Mouse (Mus musculus) cortical plate, adult 2 months (tissue): ENCODE results near the gene Gm3417. TPM values are rescaled to one million over a fixed set of nuclear protein-coding genes. Genes with fewer than 3 reads are reported as not detected.
"Not testable (repeated sequence)": the region's sequence is repeated elsewhere in the genome, so short reads cannot be mapped to it uniquely, and the experiment has no call there.

Experiments used
- H3K27ac ChIP-seq: fragments of 200-500 bp; 2 replicates; pipeline ENCODE4 v1.5.1; 2012; ENCODE audit warnings: low read length, control low read depth, inconsistent platforms; ENCODE audit not compliant: insufficient read depth
- H3K4me1 ChIP-seq: fragments of 200-500 bp; 2 replicates; pipeline ENCODE4 v1.6.1; 2011; ENCODE audit warnings: low read length; ENCODE audit not compliant: control insufficient read depth, insufficient read depth
- H3K4me3 ChIP-seq: fragments of 200-500 bp; 2 replicates; pipeline ENCODE4 v1.5.1; 2011; ENCODE audit warnings: mild to moderate bottlenecking, low read length, control low read depth; ENCODE audit not compliant: insufficient read depth
- CTCF ChIP-seq: fragments of 200-500 bp; IDR thresholded peaks from 2 replicates; pipeline ENCODE4 v1.5.1; 2011; ENCODE audit warnings: mild to moderate bottlenecking, control low read depth, low read length; ENCODE audit not compliant: insufficient read depth; ENCODE audit errors: extremely low read depth
- POLR2A ChIP-seq: fragments of 200-500 bp; IDR thresholded peaks from 2 replicates; pipeline ENCODE4 v1.6.1; 2011; ENCODE audit warnings: mild to moderate bottlenecking, low read length, control low read depth; ENCODE audit not compliant: insufficient read depth; ENCODE audit errors: extremely low read depth
- polyA plus RNA-seq: library from polyadenylated mRNA; depleted of rRNA; stranded (reverse); fragments of >200 nt; gene quantifications from 2 replicates; pipeline ENCODE4 v1.2.3, GENCODE M21; 2012

Gm3417 gene
- polyA plus RNA-seq, 1 experiment = 0.61 TPM

DNA sequence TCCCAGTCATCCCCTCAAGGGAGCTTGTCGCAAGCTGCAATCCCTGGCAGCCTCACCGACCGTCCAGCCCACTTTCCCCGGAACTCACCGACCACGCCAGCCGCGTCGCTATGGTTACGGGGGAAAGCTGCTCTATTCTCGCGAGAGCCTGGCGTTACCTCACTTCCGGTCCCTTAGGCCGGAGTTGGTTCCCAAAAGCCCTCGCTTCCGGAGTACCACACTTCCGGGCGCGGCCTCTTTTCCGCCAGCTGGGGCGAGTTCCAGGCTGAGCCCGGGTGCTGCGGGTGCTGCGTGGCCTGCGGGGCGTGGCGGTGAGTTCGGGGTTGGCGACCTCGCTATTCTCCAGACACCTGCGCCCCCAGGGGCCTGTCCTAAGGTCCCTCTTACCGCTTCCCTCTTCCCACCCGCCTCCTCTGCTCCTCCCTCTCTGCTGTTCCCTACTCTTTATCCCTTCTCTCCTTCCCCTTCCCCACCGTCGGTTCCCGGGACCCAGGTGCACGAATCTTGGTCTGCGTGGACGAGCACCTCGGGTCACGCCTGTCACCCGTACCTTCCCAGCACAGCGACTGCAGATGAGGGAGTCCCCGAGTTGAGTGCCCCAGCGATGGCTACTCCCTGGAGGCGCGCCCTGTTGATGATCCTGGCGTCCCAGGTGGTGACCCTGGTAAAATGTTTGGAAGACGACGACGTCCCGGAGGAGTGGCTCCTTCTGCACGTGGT, 35.4 kb downstream of the Gm3417 start, which contains the start of the genes Wdr27 and 1600012H06Rik:
Gene Wdr27, minus strand, starts transcription at position 150 of the 720 bp plus-strand sequence.
Gene 1600012H06Rik, plus strand, starts transcription at position 176 of the 720 bp plus-strand sequence.
- peaks cover 5% of the 10 kb centered on the region for H3K4me1 ChIP-seq
- H3K4me3 ChIP-seq = peak within 1 kb of the TSS; percentile 82
- TF ChIP-seq POLR2A (peak; percentile 83), CTCF (no peak)
- H3K27ac ChIP-seq = 0 out of 2 replicates have a peak within 1 kb of the TSS, but pooled peaks have one; percentile 36

DNA sequence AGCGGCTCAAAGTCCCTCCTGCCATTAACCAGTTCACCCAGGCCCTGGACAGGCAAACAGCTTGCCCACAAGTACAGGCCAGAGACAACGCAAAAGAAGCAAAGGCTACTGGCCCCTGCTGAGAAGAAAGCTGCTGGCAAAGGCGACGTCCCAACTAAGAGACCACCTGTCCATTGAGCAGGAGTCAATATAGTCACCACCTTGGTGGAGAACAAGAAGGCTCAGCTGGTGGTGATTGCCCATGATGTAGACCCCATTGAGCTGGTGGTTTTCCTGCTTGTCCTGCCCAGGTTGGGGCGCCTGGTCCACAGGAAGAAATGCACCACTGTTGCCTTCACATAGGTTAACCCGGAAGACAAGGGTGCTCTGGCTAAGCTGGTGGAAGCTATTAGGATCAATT, 36.4 kb downstream of the Gm3417 start:
- not testable (repeated sequence) for H3K4me1 ChIP-seq, H3K27ac ChIP-seq
- H3K4me3 ChIP-seq = peak overlapping the region; percentile 82; the same call in 1 of the 2 replicates

DNA sequence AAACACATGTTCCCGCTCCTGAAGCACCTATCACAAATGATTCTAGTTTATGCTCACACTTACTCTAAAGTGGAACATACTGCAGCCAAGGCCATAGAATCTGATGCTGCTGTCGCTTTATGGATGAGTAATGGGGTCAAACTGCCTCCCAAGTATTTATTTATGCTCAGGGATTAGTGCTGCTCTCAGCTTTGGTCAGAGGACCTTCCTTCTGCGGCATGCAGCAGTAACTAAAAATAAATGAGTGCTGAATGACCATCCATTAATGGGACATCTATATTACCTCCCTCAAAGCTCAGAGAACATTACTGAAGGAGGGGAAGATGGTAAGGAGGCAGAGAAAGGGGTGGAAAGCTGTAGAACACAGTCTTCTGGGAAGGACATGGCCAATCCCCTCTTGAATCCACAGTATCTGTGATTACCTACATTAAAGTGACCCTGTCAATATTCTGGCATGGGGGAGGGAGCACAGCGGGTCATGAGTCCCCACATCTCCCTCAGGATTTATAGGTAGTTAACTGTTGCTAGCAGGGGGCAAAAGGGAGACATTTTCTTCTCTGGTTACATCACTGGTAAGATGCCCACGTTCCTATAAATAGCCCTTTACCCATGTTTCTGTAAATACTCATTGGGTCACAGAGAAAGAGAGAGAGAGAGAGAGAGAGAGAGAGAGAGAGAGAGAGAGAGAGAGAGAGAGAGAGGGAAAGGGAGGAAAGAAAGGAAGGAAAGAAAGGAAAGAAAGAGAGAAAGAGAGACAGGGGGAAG, 42.6 kb downstream of the Gm3417 start:
- no peak overlapping the region for H3K4me3 ChIP-seq
- no peaks in the 10 kb centered on the region for H3K4me1 ChIP-seq
- no peak for TF ChIP-seq POLR2A
- no peak for TF ChIP-seq CTCF
- no peak overlapping the region for H3K27ac ChIP-seq

DNA sequence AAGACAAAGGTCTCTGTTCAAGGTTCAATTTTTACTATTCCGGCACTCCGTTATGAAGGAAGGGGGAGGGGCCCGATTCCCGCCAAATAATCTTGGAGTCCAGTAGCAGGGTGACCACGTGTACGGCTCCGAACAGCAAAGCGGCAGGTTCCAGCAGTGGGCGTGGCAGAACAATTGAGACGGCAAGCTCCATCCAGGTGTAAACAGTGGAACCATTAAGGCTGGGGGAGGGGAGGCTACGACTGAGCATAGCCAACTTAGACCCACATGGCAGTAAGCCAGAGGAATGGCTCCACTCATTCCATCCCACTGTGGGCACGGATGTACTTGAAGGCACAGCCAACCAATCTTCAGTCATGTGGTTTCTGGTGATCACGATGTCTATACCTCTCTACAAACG, 43.3 kb downstream of the Gm3417 start:
- H3K27ac ChIP-seq, H3K4me1 ChIP-seq, H3K4me3 ChIP-seq: not testable (repeated sequence)

DNA sequence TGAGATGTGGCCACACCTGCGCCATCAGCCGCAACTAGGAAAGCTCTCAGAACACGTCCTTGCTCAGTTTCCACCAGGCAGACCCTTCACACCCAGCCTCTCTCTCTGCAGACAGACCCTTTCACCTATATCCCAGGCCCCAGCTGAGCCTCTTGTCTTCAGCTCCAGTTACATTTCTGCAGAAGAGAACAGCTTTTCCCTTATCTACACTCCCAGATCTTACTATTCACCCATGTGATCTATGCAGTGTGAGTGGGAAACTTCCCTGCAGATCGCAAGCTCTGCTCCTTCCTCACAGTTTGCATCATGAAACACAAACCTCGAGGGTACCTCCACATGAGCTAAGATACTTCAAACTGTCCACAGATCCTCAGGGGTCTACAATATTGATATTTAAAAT, 47.1 kb downstream of the Gm3417 start:
- Histone ChIP-seq H3K4me1 (no peaks in the 10 kb centered on the region), H3K4me3 (no peak overlapping the region), H3K27ac (no peak overlapping the region)
- TF ChIP-seq CTCF (no peak), POLR2A (no peak)

DNA sequence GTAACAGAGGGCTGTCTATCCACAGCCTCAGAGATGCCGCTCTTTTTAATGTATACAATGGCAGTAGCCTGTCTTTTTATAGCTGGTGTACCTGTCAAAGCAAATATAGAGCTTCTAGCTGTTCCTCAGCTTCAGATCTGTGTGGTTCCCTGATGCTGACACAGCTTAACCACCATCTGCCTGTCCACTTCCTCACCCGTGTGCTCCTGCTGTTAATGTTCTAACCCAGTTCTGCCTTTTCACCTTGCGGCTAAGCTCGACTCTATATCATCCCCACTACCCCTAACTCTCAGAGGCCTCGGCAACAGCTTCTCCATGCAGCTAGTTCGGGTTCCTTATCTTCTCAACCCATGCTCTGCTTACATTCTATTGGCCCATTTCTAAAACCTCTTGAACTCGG, 47.9 kb downstream of the Gm3417 start:
- Histone ChIP-seq H3K4me1 (no peaks in the 10 kb centered on the region), H3K27ac (no peak overlapping the region), H3K4me3 (no peak overlapping the region)
- no peak for TF ChIP-seq POLR2A
- TF ChIP-seq CTCF = no peak

DNA sequence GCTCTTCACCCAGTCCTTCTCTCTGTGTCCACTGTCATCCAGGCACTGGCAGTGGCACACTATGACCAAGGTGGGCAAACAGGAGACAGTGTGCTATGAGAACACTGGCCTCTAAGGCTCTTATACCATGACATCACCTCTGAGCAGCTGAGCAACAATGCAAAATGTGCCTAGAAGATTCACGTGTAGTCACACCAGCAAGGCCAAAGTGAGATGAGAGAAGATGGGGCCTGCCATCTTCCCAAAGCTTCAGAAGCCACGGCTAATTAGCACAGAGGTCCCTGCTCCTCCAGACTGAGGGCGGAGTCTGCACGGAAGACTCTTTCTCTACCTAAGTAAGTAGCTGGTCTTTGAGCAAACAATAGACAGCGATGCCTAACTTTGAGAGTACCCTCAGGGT, 50.0 kb downstream of the Gm3417 start:
- no peak overlapping the region for H3K27ac ChIP-seq
- TF ChIP-seq POLR2A (no peak), CTCF (no peak)
- no peaks in the 10 kb centered on the region for H3K4me1 ChIP-seq
- H3K4me3 ChIP-seq = no peak overlapping the region

DNA sequence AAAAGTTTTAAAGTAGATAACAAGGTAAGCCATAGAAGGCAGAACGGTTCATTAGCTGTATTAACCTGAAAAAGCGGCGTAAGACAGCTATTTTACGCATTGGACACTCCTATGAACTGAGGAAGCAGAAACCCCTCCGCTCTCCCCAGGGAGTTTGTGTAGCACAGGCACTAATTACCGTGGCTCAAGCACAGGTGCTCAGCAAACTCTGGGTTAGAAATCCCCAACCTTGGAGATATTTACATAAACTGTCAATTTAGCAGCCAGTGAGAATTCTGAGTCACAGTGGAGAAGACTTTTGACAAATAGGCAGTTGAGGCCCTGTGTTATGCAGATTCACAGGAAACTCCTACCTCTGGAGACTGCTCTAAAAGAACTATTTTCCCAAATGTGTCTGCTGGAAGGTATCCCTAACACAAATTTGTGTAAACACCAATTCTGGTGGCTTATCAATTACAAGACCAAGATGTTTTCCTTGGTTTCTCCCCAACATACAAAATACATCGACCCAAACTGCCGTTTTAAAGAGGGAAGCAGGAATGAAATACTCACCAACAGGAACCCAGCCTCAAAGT, 50.9 kb downstream of the Gm3417 start:
- H3K4me3 ChIP-seq = no peak overlapping the region
- no peak overlapping the region for H3K27ac ChIP-seq
- TF ChIP-seq CTCF (no peak), POLR2A (no peak)
- no peaks in the 10 kb centered on the region for H3K4me1 ChIP-seq

DNA sequence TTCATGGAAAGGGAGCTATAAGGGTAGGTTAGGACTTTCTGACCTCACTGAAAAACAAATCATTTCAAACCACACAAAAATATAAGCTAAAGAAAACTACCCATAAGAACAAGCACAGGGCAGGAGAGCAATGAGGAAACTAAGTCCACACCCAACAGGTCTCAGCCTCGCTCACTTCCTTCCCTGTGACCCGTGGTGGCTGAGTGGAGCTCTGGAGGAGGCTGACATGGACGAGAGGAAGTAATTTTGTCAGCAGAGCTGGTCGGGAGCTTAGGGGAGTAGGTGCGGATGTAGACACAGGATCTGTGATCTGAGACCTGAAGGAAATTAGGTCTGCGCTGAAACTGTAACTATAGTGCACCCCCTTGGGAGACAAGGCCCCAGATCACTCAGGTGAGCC, 57.0 kb downstream of the Gm3417 start:
- TF ChIP-seq POLR2A (no peak), CTCF (no peak)
- H3K4me1 ChIP-seq = no peaks in the 10 kb centered on the region

DNA sequence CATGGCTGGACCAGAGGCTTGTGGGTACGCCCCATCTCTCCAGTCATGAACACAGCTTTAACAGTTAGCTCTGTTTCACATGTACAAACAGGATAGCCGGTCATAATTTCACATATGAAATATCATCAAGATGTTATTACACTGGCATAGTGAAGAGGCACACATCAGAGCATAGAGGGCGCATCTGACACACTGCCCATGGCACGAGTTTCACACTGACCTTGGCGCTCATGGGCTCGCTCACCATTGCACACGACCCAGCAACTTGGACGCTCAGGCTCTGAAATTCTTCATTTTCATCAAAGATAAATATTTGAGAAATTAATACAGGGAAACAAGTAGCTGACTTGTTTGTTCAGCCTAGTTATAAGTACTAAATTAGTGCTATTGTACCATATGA, 60.7 kb downstream of the Gm3417 start:
- no peak overlapping the region for H3K27ac ChIP-seq
- H3K4me1 ChIP-seq = no peaks in the 10 kb centered on the region
- TF ChIP-seq POLR2A = no peak
- TF ChIP-seq CTCF = no peak
- H3K4me3 ChIP-seq = no peak overlapping the region

More for the DNA sequence above, 57.0 kb downstream of the Gm3417 start:
- no peak overlapping the region for H3K4me3 ChIP-seq
- H3K27ac ChIP-seq = no peak overlapping the region
